Mouse (Mus musculus) small intestine, adult 2 months (tissue): ENCODE measurements around the gene Scn1b.

Source experiments
- CTCF ChIP-seq: fragments of 200-500 bp; IDR thresholded peaks from 2 replicates; pipeline ENCODE4 v1.5.1; 2012; ENCODE audit warnings: low read depth, mild to moderate bottlenecking, control low read depth, inconsistent platforms, low read length, moderate library complexity, mixed read lengths; ENCODE audit not compliant: insufficient replicate concordance, insufficient read length; ENCODE audit errors: extremely low read depth
- POLR2A ChIP-seq: fragments of 200-500 bp; IDR thresholded peaks from 2 replicates; pipeline ENCODE4 v1.6.1; 2012; ENCODE audit warnings: low read depth, mild to moderate bottlenecking, control low read depth, inconsistent platforms, low read length, moderate library complexity

- no peak for TF ChIP-seq CTCF
- TF ChIP-seq POLR2A = no peak
Measured at GRCm38 (mm10) chr7:31077470-31077869, 49.3 kb downstream of the Scn1b start.
